Mouse (Mus musculus) urinary bladder, postnatal 25 days (tissue): ENCODE measurements around the gene Anapc11.

Experiments used
- DNase-seq: peaks from one replicate; pipeline ENCODE4 v3.0.0; 2022; ENCODE audit warnings: low spot score

The Anapc11 gene

GRCm38 (mm10) chr11:120627468-120628300 is 29.5 kb downstream of the Anapc11 start:
- no peak for DNase-seq

DNA sequence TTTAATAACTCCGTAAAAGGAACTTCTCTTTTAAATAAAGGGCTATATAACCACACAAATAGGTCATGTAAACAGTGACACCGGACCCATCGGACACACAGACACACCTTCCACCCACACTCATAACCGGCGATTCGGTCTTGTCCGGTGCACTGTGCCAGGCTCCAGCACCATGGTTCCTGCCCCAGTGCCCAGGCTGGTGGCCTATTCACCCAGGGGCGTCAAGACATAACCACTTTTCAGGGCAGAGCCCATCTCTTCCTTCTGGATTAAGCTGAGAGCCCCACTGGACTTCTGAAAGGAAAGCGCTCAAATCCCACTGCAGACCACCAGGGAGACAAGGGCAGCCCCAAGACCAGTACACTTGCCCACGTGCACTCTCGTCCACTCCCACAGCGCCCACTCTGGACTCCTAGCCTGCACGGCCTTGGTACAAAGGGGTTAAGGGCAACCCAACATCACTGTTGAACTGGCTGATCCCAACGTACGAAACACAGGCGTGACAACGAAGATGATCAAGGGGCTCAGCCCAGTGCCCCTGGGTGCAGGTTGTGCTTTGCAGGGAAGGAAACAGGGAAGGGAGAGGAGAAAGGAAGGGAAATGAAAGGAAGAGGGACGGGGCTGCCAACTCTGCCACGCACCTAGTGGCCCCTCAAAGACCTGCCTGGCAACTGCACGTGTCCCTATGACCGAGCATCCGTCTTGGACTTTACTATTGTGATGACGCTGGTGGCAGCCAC is 30.6 kb downstream of the Anapc11 start:
- no peak for DNase-seq

DNA sequence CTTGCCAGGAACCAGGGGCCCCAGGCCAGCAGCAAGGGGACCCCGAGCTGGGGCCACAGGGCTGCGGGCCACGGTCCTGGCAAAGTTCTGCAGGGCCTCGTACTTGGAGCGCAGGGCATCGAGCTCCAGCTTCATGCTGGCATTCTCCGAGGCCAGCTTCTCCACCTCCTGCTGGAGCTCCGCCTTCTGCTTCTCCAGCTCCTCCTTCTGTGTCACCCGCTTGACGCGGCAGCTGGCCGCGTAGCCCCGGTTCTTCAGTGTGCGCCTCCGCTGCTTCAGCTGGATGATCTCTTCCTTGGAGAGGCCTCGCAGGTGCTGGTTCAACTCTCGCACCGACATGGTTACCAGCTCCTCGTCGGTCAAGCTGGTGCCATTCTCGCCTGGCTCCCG is 31.1 kb downstream of the Anapc11 start:
- DNase-seq: no peak

DNA sequence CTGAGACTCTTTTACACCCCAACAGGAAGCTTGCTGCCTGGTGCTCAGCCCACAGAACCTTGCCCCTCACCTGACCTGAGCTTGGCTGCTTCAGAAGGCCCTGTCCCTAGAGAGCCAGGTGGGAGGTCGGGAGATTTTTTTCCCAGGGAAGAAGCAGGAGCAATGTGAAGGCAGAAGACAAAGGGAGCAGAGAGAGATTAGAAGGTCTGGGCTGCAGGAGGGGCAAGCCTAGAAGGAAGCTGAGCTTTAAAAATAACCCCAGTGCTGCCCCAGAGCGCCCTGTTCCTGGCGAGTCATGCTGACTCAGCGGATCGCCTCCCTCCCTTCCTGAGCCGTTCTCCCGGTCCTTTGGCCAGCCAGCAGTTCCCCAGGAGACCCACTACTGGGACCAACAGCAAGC is 31.7 kb downstream of the Anapc11 start:
- no peak for DNase-seq

GRCm38 (mm10) chr11:120630401-120630871 is 32.2 kb downstream of the Anapc11 start:
- no peak for DNase-seq

DNA sequence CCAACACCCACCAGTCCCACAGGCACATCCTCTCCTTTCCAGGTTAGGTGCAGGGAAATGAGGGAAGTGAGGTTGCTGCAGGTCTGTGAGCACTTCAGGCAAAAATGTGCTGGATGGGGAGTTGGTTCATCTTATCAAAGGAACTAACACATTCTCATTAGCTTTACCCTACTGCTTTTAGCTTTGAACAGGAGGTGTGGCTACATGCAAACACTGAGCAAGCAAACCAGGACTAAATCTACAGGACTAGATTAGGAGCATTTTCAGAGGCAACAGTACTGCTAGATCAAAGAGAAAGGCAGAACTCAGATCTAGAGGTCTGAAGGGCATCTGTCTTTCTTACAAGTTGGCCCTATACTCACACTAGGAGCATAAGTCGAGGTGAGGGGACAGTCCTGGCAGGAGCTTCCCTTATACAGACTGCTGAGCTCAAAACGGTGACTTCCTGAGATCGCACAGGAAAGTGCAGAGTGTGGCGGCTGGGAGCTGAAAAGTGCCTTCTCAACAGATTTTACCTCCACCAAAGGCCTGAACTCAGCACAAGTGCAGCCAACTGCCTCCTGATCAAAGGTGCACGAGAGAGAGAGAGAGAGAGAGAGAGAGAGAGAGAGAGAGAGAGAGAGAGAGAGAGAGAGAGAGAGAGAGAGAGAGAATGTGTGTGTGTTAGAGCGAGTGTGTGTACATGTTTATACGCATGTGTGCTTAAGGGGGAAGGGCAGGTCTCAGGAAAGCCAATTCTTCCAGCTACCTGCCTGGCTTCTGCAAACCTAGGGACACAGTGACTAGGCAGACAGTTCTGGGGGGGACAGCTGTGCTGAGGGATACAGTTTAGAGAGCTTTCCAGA is 32.9 kb downstream of the Anapc11 start:
- DNase-seq: no peak

DNA sequence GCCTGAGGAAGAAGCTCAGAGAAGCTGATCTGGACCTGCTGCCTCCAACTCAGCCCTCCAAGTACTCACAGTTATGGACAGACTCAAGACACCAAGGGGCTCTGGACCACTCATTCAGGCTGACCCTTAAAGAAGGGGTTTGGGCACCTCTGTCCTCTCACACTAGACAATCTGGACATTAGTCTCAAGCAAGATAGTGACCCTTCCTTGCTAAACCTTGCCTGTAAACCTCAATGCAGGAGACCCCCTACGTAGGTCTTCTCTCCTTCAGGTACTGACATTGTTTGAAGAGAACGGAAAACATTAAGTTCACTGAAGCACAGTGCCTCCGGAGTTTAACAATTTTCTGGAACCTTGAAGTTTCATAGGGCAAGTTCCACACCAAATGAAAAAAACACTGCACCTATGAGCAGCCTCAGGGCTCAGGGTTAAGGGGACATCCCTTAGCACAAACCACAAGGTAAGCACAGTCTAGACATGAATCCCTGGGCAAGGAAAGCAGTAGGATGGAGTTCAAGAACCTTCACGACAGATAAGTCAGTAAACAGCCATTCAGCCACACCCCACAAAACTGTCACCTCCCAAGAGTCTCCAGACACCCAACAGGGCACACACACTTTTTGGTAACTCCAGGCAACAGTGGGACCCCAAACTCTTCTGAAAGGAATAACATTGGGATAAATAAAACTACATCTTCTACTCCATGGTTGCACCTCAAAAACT is 33.7 kb downstream of the Anapc11 start:
- no peak for DNase-seq

DNA sequence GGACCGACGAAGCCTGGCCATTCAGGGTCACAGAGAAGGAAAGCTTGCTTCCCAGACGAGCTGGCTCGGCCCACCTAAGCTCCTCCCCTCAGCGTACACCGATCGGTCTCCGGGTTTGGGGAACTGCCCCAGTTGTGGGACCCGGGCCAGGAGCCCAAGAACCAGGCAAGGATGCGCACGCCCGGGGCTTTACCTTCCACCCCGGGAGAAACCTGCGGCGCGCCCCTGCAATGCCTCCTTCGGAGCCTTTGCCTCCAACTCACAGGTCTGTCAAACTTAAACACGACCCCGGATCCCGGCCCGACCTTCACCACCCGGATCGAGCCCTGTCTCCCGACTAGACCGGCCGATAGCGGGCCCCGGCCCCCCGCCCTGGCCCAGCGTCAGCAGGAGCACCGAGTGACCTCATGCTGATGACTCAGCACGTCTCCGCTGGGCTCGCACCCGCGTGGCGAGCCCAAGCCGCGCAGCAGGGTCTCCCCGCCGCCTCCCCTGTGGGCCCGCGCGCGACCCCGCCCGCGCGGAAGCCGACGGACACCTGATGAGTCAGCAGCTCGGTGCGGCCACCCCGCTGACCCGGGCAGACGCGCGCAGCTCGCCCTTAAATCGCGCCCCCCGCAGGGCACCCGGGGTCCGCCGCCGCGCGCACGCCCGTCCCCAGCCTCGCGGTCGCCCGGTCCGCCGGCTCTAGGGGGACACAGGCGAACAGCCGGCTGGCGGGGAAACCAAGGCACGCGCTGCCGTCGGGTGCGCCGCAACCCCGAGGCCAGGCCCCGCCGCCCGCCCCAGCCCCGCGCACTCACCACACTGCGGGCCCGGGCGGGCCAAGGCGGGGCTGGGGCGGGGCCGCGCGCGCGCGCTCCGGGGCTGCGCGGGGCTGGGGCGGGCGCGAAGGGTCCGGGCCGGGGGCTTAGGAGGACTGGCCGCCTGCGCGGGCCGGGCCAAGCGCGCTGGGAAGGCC is 34.6 kb downstream of the Anapc11 start:
- peak; percentile 67 for DNase-seq

DNA sequence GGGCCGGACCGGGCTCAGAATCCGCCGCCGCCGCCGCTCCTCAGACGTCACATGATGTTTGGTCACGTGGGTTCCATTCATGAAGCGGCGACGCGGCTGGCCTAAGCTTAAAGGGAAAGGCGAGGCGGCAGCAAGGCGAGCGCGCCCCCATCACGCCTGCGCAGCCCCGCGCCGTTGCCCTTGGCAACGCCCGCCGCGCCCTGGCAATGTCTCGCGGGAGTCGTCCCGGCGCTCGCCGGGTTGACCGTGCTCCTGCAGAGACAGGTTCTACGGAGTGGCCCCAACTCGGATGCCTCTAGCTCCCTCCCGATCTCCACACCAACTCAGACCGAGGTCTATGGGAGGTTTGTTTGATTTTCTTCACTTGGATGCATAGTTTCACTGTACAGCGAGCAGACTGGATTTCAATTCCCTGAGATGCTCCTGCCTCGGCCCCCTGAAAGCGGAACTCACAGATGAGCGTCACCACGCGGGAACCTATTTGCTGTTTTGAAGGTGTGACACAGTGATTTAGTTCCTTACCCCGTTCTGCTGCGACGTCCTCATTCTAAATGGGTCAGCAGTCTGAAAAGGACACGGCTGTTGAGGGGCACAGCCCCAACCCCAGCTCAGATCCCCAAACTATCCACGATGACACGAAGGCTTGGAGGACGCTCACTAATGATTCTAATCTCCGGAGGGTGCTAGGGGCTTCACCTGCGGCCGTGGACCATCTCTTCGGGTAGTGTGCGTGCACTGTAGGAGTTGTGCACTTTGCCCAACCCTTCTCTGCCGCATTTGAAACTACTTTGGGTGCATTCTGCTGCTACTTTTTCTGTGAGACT is 35.5 kb downstream of the Anapc11 start, which contains the start of gene Mafg:
TSS of gene Mafg (minus strand) at position 81 of the 824 bp plus-strand sequence.
- DNase-seq: peak; percentile 89

DNA sequence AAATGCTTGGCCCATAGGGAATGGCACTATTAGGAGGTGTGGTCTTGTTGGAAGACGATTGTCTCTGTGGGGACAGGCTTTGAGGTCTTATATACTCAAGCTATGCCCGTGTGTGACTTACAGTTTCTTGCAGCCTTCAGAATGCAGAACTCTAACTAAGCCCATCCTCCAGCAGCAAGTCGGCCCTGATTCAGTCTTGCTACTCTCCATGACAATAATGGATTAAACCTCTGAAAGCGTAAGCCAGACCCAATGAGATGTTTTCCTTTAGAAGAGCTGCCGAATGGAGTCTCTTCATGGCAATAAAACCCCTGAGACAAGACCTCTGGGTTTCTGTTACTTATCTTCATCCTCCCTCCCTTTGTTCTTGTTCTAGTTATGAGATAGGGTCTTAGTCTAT is 36.6 kb downstream of the Anapc11 start:
- no peak for DNase-seq

- DNase-seq: no peak
Measured at GRCm38 (mm10) chr11:120641255-120641654, 43.0 kb downstream of the Anapc11 start.

- no peak for DNase-seq
Measured at GRCm38 (mm10) chr11:120641869-120642268, 43.6 kb downstream of the Anapc11 start.

DNA sequence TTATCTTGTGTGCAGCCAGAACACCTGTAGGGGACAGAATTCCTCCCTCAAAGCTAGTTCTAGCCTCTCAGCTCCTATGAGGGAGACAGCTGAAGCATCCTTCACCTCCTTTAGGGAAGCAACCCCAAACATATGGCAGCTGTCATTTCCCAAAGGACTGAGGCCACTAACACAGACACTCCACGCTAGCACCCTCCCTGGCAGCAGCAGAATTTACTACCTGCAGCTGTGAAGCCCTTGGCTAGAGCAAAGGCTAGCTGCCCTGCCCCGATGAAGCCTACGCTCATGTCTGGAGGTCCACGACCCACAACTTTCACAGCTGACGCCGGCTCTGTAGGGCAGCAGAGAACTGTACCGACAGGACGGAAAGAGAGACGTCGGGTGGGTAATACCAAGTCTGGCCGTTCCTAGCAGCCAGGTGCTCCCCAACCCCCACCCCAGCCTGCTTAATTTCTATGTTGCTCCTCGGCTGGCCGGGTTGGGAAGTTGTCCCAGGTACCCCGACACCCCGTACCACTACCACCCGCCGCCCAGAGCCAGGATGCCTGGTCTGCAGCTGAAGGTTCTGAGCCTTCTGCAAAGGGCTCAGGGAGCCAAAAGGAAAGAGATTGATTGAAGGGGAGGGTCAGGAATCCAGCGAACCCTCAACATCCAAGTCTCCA is 44.8 kb downstream of the Anapc11 start:
- DNase-seq: no peak

DNA sequence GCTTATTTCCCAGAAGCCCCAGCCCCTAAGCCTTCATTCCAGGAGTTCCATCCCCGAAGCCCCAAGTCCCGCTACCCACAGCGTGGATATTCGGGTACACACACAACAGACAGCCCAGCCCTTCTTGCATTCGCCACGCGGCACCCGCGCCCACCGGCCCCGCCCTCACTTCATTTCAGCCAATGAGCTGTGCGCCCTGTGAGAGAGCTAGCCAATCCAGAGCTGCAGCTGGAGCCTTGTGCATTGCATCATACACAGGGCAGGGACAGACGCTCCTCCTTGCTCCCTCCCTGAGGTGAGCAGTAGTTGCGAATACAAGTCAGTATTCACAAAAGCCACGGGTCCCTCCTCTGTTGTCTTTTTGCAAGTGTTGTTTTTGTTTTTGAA is 45.4 kb downstream of the Anapc11 start, which contains the start of gene Pycr1:
TSS of gene Pycr1 (minus strand) at position 169 of the 387 bp plus-strand sequence.
- peak; percentile 93 for DNase-seq

- DNase-seq: no peak
Measured at GRCm38 (mm10) chr11:120647047-120647830, 49.0 kb downstream of the Anapc11 start.

GRCm38 (mm10) chr11:120648001-120648476 is 49.8 kb downstream of the Anapc11 start, which contains the start of gene Myadml2:
Myadml2 (minus strand) TSS chr11:120648158.
- no peak for DNase-seq

DNA sequence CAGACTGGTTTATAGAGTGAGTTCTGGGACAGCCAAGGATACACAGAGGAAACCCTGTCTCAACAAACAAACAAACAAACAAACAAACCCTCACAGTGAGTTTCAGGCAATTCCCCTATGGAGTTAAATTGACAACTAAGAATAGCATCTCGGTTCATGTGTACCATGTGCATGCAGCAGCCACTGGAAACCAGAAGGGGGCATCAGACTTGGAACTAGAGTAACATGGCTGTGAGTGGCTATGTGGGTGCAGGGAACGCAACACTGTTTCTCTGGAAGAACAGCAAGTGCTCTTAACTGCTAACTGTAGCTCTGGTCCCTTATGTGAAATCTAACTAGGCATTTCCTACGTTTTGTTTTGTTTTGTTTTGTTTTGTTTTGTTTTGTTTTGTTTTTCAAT is 53.7 kb downstream of the Anapc11 start:
- DNase-seq: no peak

DNA sequence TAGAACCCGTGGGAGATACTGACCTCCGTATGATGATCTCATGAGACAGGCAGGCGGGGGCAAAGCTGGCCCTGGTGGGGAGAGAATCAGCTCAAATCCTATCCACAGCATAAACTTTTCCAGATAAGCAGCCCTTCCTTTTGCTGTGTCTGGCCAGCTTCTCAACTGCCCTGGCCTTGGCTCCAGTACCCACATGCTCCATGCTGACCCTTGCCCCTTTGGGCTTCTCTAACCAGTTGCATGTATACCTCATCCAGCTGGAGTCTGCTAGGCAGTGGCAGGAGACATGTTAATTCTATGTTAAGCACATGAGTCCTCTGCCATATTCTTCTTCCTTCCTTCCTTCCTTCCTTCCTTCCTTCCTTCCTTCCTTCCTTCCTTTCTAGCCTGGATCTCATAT is 56.5 kb downstream of the Anapc11 start:
- DNase-seq: no peak
